Mouse (Mus musculus) frontal cortex, postnatal 36 days (tissue): ENCODE measurements around the gene Asb7.

Source experiments
- DNase-seq, 2 experiments: peaks; one replicate each; pipeline ENCODE4 v3.0.0; 2022; ENCODE audit warnings: low spot score in 2 of 2

Gene Asb7

GRCm38 (mm10) chr7:66689294-66689619, at the start of gene Asb7:
TSS of gene Asb7 (minus strand) at chr7:66689596.
- no peak for DNase-seq

DNA sequence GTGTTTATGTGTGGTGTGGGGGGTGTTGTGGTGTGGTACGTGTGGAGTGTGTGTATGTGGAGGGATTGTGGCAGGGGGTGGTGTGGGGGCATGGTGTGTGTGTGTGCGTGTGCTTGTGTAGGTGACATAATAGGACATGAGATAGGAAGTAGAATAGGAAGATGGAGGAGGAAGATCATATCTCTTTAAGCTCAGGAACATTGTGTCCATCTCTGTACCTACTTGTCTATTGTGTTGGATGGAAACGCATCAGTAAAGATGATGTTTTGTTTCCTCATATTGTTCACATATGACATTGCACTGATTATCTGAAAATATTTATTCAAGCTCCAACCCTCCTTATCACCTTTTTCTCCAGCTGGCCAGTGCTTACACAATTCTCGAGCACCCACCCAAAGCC, 48.0 kb upstream of the Asb7 start:
- no peak for DNase-seq

DNA sequence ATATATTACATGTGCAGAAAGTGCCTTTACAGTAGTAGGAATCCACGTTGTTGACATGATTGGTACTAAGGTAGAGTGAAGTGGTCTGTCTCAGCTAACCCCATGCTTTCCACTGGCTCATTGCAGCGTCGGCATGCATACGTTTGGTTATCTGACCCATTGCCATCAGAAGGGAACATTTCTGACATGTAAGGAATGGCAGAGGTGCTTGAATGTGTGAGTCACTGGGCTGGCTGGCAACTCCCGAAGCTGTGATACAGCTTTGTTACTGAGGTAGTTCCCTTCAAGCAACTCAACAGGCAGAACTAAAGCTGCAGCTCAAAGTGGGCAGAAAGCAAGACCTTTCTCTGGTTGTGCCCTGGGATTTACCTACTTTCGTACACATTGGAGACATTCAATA, 45.6 kb upstream of the Asb7 start:
- no peak for DNase-seq

GRCm38 (mm10) chr7:66734466-66734865, 45.1 kb upstream of the Asb7 start:
- no peak for DNase-seq

- DNase-seq, result no peak
Measured at GRCm38 (mm10) chr7:66733882-66734281, 44.5 kb upstream of the Asb7 start.

GRCm38 (mm10) chr7:66733431-66733830, 44.0 kb upstream of the Asb7 start:
- no peak for DNase-seq

GRCm38 (mm10) chr7:66729232-66729631, 39.8 kb upstream of the Asb7 start:
- no peak for DNase-seq

- DNase-seq, result no peak
Measured at GRCm38 (mm10) chr7:66728072-66728471, 38.7 kb upstream of the Asb7 start.

DNA sequence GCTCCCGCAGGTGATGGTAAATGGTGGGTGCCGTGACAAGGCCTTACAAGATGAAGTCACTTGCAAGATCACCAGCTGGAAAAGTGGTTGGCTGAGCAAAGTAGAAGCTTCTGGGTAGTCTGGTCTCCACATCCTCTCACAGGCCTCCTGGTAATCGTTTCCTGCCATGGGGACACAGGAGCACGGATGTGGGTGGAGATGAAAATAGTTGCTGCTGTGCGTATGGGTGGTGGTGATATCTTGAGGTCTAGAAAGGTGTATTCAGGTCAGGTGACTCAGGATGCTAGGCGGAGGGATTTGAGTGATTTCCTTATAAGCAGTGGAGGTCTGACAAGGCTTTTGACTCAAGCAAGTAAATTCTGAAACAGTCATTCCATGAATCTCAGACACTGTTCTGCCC, 35.6 kb upstream of the Asb7 start:
- DNase-seq, result no peak

- DNase-seq, result no peak
Measured at GRCm38 (mm10) chr7:66724514-66724913, 35.1 kb upstream of the Asb7 start.

DNA sequence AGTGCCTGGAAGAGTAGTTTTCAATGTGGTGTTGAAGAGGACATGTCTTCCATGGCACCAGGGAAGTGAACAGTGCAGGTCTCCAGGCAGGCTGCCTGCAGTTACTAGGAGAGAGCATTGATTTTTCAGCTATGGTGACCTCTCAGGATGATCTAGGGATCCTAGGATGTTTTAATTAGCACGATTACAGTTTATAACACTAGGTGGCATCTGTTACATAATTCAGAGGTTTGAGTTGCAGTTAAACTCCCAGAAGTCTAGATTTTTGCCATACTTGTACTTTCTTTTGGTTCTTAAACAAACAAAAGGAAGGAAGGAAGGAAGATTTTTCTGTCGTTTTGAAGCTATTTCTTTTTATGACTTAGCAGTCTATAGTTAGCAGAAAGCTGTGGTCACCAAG, 21.8 kb upstream of the Asb7 start:
- DNase-seq, result no peak

DNA sequence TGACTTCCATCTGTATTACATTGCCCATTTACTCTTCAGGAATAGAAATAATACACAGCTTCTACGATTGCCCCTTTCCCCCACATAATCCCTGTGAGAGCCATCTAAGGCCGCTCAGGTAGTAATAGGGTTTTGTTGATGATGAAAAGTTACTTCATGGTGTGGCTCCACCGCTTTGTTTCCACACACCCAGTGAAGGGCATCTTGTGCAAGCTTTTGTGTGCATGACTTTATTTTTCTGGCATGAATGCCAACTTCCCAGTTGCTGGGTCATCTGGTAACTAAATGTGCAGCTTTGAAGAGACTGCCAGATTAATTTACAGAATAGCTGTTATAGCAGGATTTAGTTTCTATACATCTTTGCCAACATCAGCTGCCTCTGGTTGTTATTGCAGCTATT, 15.2 kb upstream of the Asb7 start:
- no peak for DNase-seq

DNA sequence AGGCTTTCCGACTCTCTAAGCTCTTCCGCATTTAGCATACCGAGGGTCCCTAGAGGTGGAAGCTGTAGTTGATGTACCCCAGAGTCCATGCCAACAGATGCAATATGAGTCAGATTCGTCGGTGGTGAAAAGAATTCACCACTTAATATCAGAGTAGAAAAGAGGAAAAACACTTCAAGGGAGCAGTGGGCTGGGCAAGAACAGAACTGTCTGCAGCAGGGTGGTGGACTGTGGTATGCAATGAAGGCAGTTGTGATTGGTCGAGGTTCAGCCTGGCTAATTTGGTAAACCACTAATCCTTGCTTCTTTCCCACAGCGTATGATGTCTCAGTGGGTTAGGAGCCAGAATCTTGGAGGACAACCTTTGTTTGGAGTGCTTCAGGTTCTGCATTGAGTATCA, 13.3 kb upstream of the Asb7 start:
- DNase-seq, result no peak

DNA sequence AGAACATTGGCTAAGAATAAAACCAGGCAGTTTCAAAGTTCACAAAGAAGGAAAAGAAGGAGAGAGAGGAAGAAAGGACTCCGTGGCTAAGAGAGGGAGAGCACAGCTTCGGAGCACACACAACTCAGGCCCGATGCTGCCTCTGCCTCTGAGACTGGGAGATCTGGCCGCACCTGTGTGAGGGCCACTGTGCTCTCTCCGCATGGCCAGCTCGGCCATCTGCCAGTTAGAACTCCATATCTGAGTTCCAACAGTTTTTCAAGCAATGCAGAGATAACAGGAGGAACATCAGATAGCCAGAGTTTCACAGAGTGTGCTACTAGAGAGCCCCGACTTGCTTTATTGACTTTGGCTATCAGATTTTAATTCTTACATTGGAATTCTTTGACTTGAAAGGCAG, 5.1 kb upstream of the Asb7 start:
- DNase-seq, result no peak

- peak; percentile 98 to 99 for DNase-seq
Measured at GRCm38 (mm10) chr7:66689620-66690360, 394 bp upstream of the Asb7 start, which contains the start of gene Lins1. TSS of gene Lins1 (plus strand) at chr7:66689889.

DNA sequence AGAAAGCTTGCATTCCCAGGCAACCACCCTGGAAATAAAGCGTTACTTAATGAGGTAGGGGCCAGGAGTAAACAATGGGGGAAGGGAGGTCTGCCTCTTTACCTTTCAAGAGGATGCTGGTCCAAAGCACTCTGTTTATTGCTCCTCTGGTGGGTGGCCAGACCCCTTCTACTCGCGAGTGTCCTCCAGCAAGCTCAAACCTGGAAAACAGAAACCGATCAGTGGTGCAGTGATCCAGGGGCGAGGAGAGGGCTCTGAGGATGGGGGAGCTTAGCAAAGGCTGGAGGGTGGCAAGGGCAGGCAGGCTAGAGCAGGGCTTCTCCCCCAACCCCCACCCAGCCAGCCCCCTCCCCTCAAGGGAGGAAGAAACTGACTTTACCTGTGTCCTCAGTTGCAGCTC, 675 bp downstream of the Asb7 start:
- peak in 1 of 2 experiments; percentile 2 for DNase-seq

- no peak for DNase-seq
Measured at GRCm38 (mm10) chr7:66682119-66682863, 7.1 kb downstream of the Asb7 start.

GRCm38 (mm10) chr7:66675800-66676199, 13.6 kb downstream of the Asb7 start:
- DNase-seq, result no peak

DNA sequence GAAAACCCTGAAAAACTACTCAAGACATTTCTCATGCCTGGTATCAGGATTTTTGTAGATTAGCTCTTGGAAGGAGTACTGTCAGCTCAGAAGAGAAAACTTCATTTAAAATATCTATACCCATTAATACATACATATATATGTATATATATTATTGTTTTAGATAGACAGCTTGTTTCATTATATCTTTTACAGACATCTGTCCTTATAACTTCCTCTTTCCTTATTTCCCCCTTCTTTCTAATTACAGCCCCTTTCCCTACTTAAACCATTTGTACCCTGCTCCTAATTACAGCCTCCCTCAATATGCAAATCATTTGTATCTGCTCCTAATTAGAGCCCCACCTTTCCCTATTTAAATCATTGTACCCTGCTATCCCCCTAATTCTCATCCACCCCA, 22.3 kb downstream of the Asb7 start:
- DNase-seq, result no peak

- DNase-seq, result no peak
Measured at GRCm38 (mm10) chr7:66663548-66663947, 25.8 kb downstream of the Asb7 start.

GRCm38 (mm10) chr7:66661572-66661971, 27.8 kb downstream of the Asb7 start:
- DNase-seq, result peak; percentile 75 to 90

DNA sequence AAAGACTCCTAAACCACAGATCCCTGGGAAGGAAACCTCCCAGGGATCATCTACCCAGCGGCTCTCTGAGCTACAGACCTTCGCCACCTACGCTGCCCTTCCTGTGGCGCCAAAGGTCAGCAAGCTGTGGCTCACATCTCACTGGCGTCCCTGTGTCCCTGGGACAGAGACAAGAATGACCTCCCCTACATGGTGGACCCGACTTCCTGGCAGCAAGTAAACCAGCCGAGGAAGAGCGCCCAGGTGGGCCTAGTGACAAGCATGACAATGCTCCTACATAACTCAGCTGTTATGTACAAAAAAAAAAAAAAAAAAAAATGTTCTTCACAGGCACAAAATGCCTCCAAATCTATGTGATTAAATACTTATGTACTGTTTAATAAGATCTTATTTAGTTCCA, 28.4 kb downstream of the Asb7 start:
- DNase-seq, result no peak

GRCm38 (mm10) chr7:66660291-66660690, 29.1 kb downstream of the Asb7 start:
- DNase-seq, result no peak
